Mouse (Mus musculus) CH12.LX (cell line): ENCODE measurements around the gene Pcdh7. TPM values are rescaled to one million over a fixed set of nuclear protein-coding genes. Genes with fewer than 3 reads are reported as not detected.

ENCODE experiments used
- DNase-seq: peaks from one replicate; pipeline ENCODE4 v3.0.0-alpha.2; 2013; ENCODE audit errors: extremely low read depth
- H3K27ac ChIP-seq: 2 replicates; pipeline ENCODE4 v1.5.1; 2012; ENCODE audit warnings: low read depth, mild to moderate bottlenecking, control low read depth, moderate library complexity; ENCODE audit not compliant: insufficient read depth
- H3K27me3 ChIP-seq: replicated peaks from 2 replicates; pipeline ENCODE3; 2012; ENCODE audit warnings: inconsistent platforms
- H3K36me3 ChIP-seq, 2 experiments: replicated peaks in 1 of 2; 2 replicates each; pipeline versions ENCODE3 to v1.6.1; 2012; ENCODE audit warnings: inconsistent platforms in 1 of 2, low read length in 1 of 2, mild to moderate bottlenecking in 1 of 2, mixed read lengths in 1 of 2, moderate library complexity in 1 of 2; ENCODE audit not compliant: control insufficient read depth in 1 of 2, insufficient read depth in 1 of 2
- H3K4me1 ChIP-seq, 2 experiments: 2 replicates each; pipeline ENCODE4 v1.6.1; 2012; ENCODE audit warnings: inconsistent platforms in 1 of 2, moderate library complexity in 1 of 2; ENCODE audit not compliant: insufficient read depth in 2 of 2, control insufficient read depth in 1 of 2
- H3K4me2 ChIP-seq: 2 replicates; pipeline ENCODE4 v1.6.1; 2012; ENCODE audit warnings: low read depth, mild to moderate bottlenecking, control low read depth; ENCODE audit not compliant: poor library complexity, insufficient read depth, severe bottlenecking
- H3K4me3 ChIP-seq, 3 experiments: fragments of 150-350 bp in 1 of 3; sonication (generic) in 1 of 3; replicated peaks in 1 of 3; 2 replicates each; pipeline versions ENCODE3 to v1.5.1; 2011 to 2012; ENCODE audit warnings: low read depth in 2 of 3, low read length in 2 of 3, mild to moderate bottlenecking in 2 of 3, moderate library complexity in 2 of 3, control low read depth in 1 of 3, improper control_type of control experiment in 1 of 3, inconsistent platforms in 1 of 3, mixed read lengths in 1 of 3; ENCODE audit not compliant: poor library complexity in 1 of 3
- H3K79me2 ChIP-seq: replicated peaks from 2 replicates; pipeline ENCODE4 v1.6.1; 2012; ENCODE audit warnings: mild to moderate bottlenecking, moderate library complexity; ENCODE audit not compliant: control insufficient read depth, poor library complexity, insufficient read depth, severe bottlenecking; ENCODE audit errors: extremely low read depth
- H3K9ac ChIP-seq: 2 replicates; pipeline ENCODE4 v1.6.1; 2012; ENCODE audit warnings: low read depth, mild to moderate bottlenecking, control low read depth, moderate library complexity; ENCODE audit not compliant: insufficient read depth
- H3K9me3 ChIP-seq: replicated peaks from 2 replicates; pipeline ENCODE3; 2012; ENCODE audit warnings: low read length, inconsistent platforms, mixed read lengths
- BHLHE40 ChIP-seq: IDR thresholded peaks from 2 replicates; pipeline ENCODE4 v1.6.1; 2011; ENCODE audit warnings: mild to moderate bottlenecking, low read depth, low read length, improper control_type of control experiment
- CHD1 ChIP-seq: IDR thresholded peaks from 2 replicates; pipeline ENCODE4 v1.6.1; 2012; ENCODE audit warnings: low read depth, low read length, improper control_type of control experiment, inconsistent platforms
- CTCF ChIP-seq, 2 experiments: IDR thresholded peaks in 1 of 2; conservative IDR thresholded peaks in 1 of 2; 2 replicates each; pipeline ENCODE4 v1.5.1; 2011 to 2012; ENCODE audit warnings: low read depth in 2 of 2, low read length in 2 of 2, improper control_type of control experiment in 1 of 2, inconsistent platforms in 1 of 2, mild to moderate bottlenecking in 1 of 2, moderate library complexity in 1 of 2
- E2F4 ChIP-seq: IDR thresholded peaks from 2 replicates; pipeline ENCODE4 v1.6.1; 2011; ENCODE audit warnings: low read depth, low read length, improper control_type of control experiment; ENCODE audit not compliant: insufficient replicate concordance
- ELF1 ChIP-seq: IDR thresholded peaks from 2 replicates; pipeline ENCODE4 v1.6.1; 2014; ENCODE audit warnings: low read depth, mild to moderate bottlenecking, inconsistent platforms, low read length, improper control_type of control experiment
- GABPA ChIP-seq: IDR thresholded peaks from 2 replicates; pipeline ENCODE4 v1.6.1; 2012; ENCODE audit warnings: low read depth, low read length, improper control_type of control experiment, inconsistent platforms; ENCODE audit not compliant: insufficient replicate concordance
- JUN ChIP-seq: IDR thresholded peaks from 2 replicates; pipeline ENCODE4 v1.6.1; 2011; ENCODE audit warnings: low read depth, mild to moderate bottlenecking, low read length, improper control_type of control experiment, moderate library complexity; ENCODE audit not compliant: insufficient read depth
- KAT2A ChIP-seq: IDR thresholded peaks from 2 replicates; pipeline ENCODE4 v1.6.1; 2012; ENCODE audit warnings: low read length, improper control_type of control experiment, inconsistent platforms; ENCODE audit not compliant: insufficient replicate concordance
- NELFE ChIP-seq: IDR thresholded peaks from 2 replicates; pipeline ENCODE4 v1.6.1; 2011; ENCODE audit warnings: low read depth, low read length, improper control_type of control experiment
- POLR2AphosphoS2 ChIP-seq: IDR thresholded peaks from 2 replicates; pipeline ENCODE4 v1.6.1; 2011; ENCODE audit warnings: low read depth, low read length, improper control_type of control experiment
- RAD21 ChIP-seq: IDR thresholded peaks from 2 replicates; pipeline ENCODE4 v1.6.1; 2011; ENCODE audit warnings: low read depth, mild to moderate bottlenecking, low read length, improper control_type of control experiment, moderate library complexity
- RCOR1 ChIP-seq: conservative IDR thresholded peaks from 2 replicates; pipeline ENCODE4 v1.6.1; 2012; ENCODE audit warnings: low read depth, mild to moderate bottlenecking, inconsistent platforms, low read length, improper control_type of control experiment
- SIN3A ChIP-seq: IDR thresholded peaks from 2 replicates; pipeline ENCODE4 v1.6.1; 2012; ENCODE audit warnings: low read length, improper control_type of control experiment, inconsistent platforms
- SMC3 ChIP-seq: IDR thresholded peaks from 2 replicates; pipeline ENCODE4 v1.6.1; 2011; ENCODE audit warnings: low read depth, low read length, improper control_type of control experiment
- TBP ChIP-seq: conservative IDR thresholded peaks from 2 replicates; pipeline ENCODE4 v1.6.1; 2011; ENCODE audit warnings: low read depth, low read length, improper control_type of control experiment
- UBTF ChIP-seq: IDR thresholded peaks from 2 replicates; pipeline ENCODE4 v1.6.1; 2012; ENCODE audit warnings: low read depth, mild to moderate bottlenecking, inconsistent platforms, low read length, improper control_type of control experiment, moderate library complexity
- USF2 ChIP-seq: conservative IDR thresholded peaks from 2 replicates; pipeline ENCODE4 v1.6.1; 2011; ENCODE audit warnings: low read depth, low read length, improper control_type of control experiment
- ZC3H11A ChIP-seq: IDR thresholded peaks from 2 replicates; pipeline ENCODE4 v1.6.1; 2012; ENCODE audit warnings: low read depth, mild to moderate bottlenecking, inconsistent platforms, low read length, improper control_type of control experiment
- ZMIZ1 ChIP-seq: IDR thresholded peaks from 2 replicates; pipeline ENCODE4 v1.6.1; 2012; ENCODE audit warnings: low read depth, mild to moderate bottlenecking, inconsistent platforms, low read length, improper control_type of control experiment
- ZNF384 ChIP-seq: IDR thresholded peaks from 2 replicates; pipeline ENCODE4 v1.6.1; 2012; ENCODE audit warnings: low read depth, low read length, improper control_type of control experiment, inconsistent platforms
- dilution Hi-C: fragments of 300-500 bp; cut with MboI; formaldehyde crosslinking; loops from 2 replicates; pipeline ENCODE4 v1.14.3; 2020; ENCODE audit warnings: low sequenced_read_pairs; ENCODE audit not compliant: extremely low pct_unique_long_range_greater_than_20kb, extremely low pct_ligation_motif_present
- in situ Hi-C: fragments of 300-500 bp; cut with MboI; formaldehyde crosslinking; loops from 3 replicates; pipeline ENCODE4 v1.14.3; 2019; ENCODE audit warnings: low sequenced_read_pairs, low pct_ligation_motif_present, low pct_unique_long_range_greater_than_20kb, mixed read lengths
- polyA plus RNA-seq: library from polyadenylated mRNA; unstranded; fragments of >175 nt; gene quantifications from 2 replicates; pipeline ENCODE4 v1.2.1, GENCODE M21; 2012; ENCODE audit warnings: low read depth; ENCODE audit not compliant: insufficient read length
- total RNA-seq, 2 experiments: library from RNA; depleted of rRNA; stranded (reverse); fragments of 300-350 nt in 1 of 2; fragments of >200 nt in 1 of 2; gene quantifications; 2 replicates each; pipeline ENCODE4 v1.2.3; 2012 to 2014

Gene Pcdh7
- total and polyA plus RNA-seq, 3 experiments, result not detected

- in situ Hi-C loops, result no loop called here
- Histone ChIP-seq H3K27ac (no peak overlapping the region), H3K9me3 (peaks cover 9% of the 10 kb centered on the region)
These were observed 98.3 kb downstream of the Pcdh7 start for GRCm38 (mm10) chr5:57815964-57816589.

GRCm38 (mm10) chr5:57819788-57820187, 102.0 kb downstream of the Pcdh7 start:
- no peak for TF ChIP-seq SMC3
- no peak for TF ChIP-seq NELFE
- TF ChIP-seq ZNF384, result no peak
- TF ChIP-seq E2F4, result no peak
- no peak for TF ChIP-seq USF2
- TF ChIP-seq CHD1, result no peak
- TF ChIP-seq ELF1, result no peak
- TF ChIP-seq BHLHE40, result no peak
- no peak for TF ChIP-seq UBTF
- TF ChIP-seq RCOR1, result no peak
- no peak for TF ChIP-seq CTCF (conservative IDR thresholded peaks at IDR 0.05 in 1 of 2, IDR thresholded peaks at IDR 0.05 in 1 of 2; ENCODE audit: low read depth in 2 of 2, low read length in 2 of 2)
- Histone ChIP-seq H3K4me1 (no peaks in the 10 kb centered on the region), H3K4me2 (no peak overlapping the region), H3K9ac (no peak overlapping the region), H3K27me3 (no peaks in the 10 kb centered on the region), H3K4me3 (no peak overlapping the region), H3K79me2 (no peaks in the 10 kb centered on the region), H3K36me3 (no peaks in the 10 kb centered on the region), H3K27ac (no peak overlapping the region), H3K9me3 (peaks cover 13% of the 10 kb centered on the region)
- no peak for DNase-seq
- in situ Hi-C loops, result no loop called here
- dilution Hi-C loops, result no loop called here

More at GRCm38 (mm10) chr5:57815964-57816589, 98.3 kb downstream of the Pcdh7 start:
- Histone ChIP-seq H3K27me3 (no peaks in the 10 kb centered on the region), H3K4me2 (no peak overlapping the region), H3K36me3 (no peaks in the 10 kb centered on the region), H3K4me1 (no peaks in the 10 kb centered on the region), H3K4me3 (no peak overlapping the region)
- no peak for DNase-seq
- dilution Hi-C loops, result no loop called here
- TF ChIP-seq RCOR1 (no peak), ZNF384 (no peak), TBP (no peak), SMC3 (no peak), SIN3A (no peak), GABPA (no peak), E2F4 (no peak), NELFE (no peak), JUN (no peak), ZMIZ1 (no peak), CTCF (conservative IDR thresholded peaks at IDR 0.05 in 1 of 2, IDR thresholded peaks at IDR 0.05 in 1 of 2; ENCODE audit: low read depth in 2 of 2, low read length in 2 of 2) (no peak), KAT2A (no peak), POLR2AphosphoS2 (no peak), RAD21 (no peak), ZC3H11A (no peak)
- TF ChIP-seq, all 38 proteins: peak for 0
- Histone ChIP-seq H3K9ac (no peak overlapping the region), H3K79me2 (no peaks in the 10 kb centered on the region)
